Mouse (Mus musculus): ENCODE measurements around the gene Card6. TPM values are rescaled to one million over a fixed set of nuclear protein-coding genes. Genes with fewer than 3 reads are reported as not detected.

Card6 gene
- polyA plus RNA-seq, 1 experiment: 9.6 TPM

- no peaks in the 10 kb centered on the region; the same call in 1 of the 2 replicates for H3K4me1 ChIP-seq (ENCODE audit: control insufficient read depth, insufficient read depth, insufficient read length)
- TF ChIP-seq POLR2A (IDR thresholded peaks at IDR 0.05; ENCODE audit: low read depth, low read length) (no peak), CTCF (IDR thresholded peaks at IDR 0.05; ENCODE audit: extremely low read depth, insufficient read depth, insufficient read length, insufficient replicate concordance) (no peak)
- no peak overlapping the region for H3K27ac ChIP-seq (ENCODE audit: insufficient read depth, low read length)
- WGBS: 83% methylated on average over 2 of the region's 2 CpGs
- H3K27me3 ChIP-seq (ENCODE audit: control insufficient read depth, insufficient read depth, low read length): no peaks in the 10 kb centered on the region
- no peak overlapping the region for H3K4me3 ChIP-seq (ENCODE audit: extremely low read depth, insufficient read depth, insufficient read length)
- H3K36me3 ChIP-seq (ENCODE audit: control insufficient read depth, insufficient read depth, low read length): peaks cover 28% of the 10 kb centered on the region
- no peak for DNase-seq (ENCODE audit: low read depth in 1 of 2, low spot score in 2 of 2)
Measured at GRCm38 (mm10) chr15:5119192-5119591, 10.9 kb upstream of the Card6 start.

GRCm38 (mm10) chr15:5118626-5119025 is 10.3 kb upstream of the Card6 start:
- no peaks in the 10 kb centered on the region for H3K27me3 ChIP-seq (ENCODE audit: control insufficient read depth, insufficient read depth, low read length)
- H3K4me3 ChIP-seq (ENCODE audit: extremely low read depth, insufficient read depth, insufficient read length): no peak overlapping the region
- DNase-seq (ENCODE audit: low read depth in 1 of 2, low spot score in 2 of 2): no peak
- H3K27ac ChIP-seq (ENCODE audit: insufficient read depth, low read length): no peak overlapping the region
- 87% methylated on average over 9 of the region's 9 CpGs for WGBS
- H3K4me1 ChIP-seq (ENCODE audit: control insufficient read depth, insufficient read depth, insufficient read length): no peaks in the 10 kb centered on the region; the same call in 1 of the 2 replicates
- TF ChIP-seq CTCF (IDR thresholded peaks at IDR 0.05; ENCODE audit: extremely low read depth, insufficient read depth, insufficient read length, insufficient replicate concordance) (no peak), POLR2A (IDR thresholded peaks at IDR 0.05; ENCODE audit: low read depth, low read length) (no peak)
- peaks cover 27% of the 10 kb centered on the region for H3K36me3 ChIP-seq (ENCODE audit: control insufficient read depth, insufficient read depth, low read length)

DNA sequence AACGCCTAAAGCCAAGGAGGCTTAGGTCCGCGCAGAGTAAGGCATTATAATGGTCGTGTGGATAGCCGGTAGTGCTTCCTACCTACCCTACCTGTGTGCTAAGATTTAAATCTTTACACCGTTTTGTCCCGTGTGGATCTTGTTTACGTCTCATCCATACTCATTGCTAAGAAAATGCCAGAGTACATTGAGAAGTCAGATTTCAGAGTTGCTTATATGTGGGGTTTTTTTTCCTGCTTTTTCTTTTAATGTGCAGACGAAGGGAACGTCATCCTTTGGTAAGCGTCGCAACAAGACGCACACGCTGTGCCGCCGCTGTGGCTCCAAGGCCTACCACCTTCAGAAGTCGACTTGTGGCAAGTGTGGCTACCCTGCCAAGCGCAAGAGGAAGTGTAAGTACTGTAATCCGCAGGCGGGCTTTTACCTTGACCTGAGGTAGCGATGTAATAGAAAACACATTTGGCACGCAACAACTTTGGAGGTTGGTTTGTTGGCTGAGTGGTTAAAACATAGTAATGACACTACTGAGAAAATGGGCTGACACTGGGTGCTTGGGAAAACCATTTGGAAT is 8.8 kb upstream of the Card6 start:
- under 1% methylated on average over 22 of the region's 22 CpGs for WGBS
- no peak for TF ChIP-seq CTCF (IDR thresholded peaks at IDR 0.05; ENCODE audit: extremely low read depth, insufficient read depth, insufficient read length, insufficient replicate concordance)
- no peak; the same call in 1 of the 2 replicates for TF ChIP-seq POLR2A (IDR thresholded peaks at IDR 0.05; ENCODE audit: low read depth, low read length)
- H3K4me1 ChIP-seq (ENCODE audit: control insufficient read depth, insufficient read depth, insufficient read length): no peaks in the 10 kb centered on the region; the same call in 1 of the 2 replicates
- peak overlapping the region; percentile 85 for H3K4me3 ChIP-seq (ENCODE audit: extremely low read depth, insufficient read depth, insufficient read length)
- H3K27ac ChIP-seq (ENCODE audit: insufficient read depth, low read length): peak overlapping the region; percentile 82
- H3K36me3 ChIP-seq (ENCODE audit: control insufficient read depth, insufficient read depth, low read length): peaks cover 25% of the 10 kb centered on the region
- peak in 1 of 2 experiments; percentile 27 for DNase-seq (ENCODE audit: low read depth in 1 of 2, low spot score in 2 of 2)
- H3K27me3 ChIP-seq (ENCODE audit: control insufficient read depth, insufficient read depth, low read length): no peaks in the 10 kb centered on the region

DNA sequence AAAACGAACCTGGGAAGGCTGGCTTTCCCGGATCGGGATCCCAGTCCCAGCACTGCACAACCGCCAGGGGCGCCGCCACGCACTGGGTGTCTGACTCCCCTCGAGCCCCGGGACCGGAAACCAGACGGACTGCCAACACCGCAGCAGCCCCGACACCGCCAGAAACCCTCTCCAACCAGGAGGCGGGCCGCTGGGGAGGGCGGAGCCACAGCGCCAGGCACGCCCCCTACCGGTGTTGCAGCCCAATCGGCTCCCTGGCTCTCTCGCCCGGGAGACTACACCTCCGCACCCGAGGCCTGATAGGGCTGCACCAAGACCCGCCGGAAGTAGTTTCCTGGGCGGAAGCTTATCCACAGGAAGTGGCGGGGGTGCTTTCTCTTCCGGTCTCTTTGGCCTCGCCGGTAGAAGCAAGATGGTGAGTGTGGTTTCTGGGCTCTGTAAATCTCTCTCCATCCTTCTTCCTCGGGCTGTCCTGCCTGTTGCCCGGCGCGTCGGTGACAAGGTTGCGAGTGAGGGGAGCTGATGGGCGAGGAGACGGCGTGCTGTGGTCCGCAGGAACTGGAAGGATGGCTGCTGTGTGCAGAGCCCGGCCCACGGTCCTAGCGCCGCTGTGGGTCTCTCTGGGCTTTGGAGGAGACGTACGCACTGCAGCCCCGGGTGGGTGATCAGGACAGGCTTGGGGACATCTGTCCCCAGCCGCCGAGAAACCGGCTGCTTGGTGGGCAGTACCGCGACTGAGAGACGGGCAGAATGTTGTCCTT is 8.1 kb upstream of the Card6 start, which contains the start of gene Rpl37:
Gene Rpl37, plus strand, starts transcription at position 376 of the 761 bp plus-strand sequence.
- Histone ChIP-seq H3K36me3 (ENCODE audit: control insufficient read depth, insufficient read depth, low read length) (peaks cover 25% of the 10 kb centered on the region), H3K27ac (ENCODE audit: insufficient read depth, low read length) (peak within 1 kb of the TSS; percentile 88), H3K4me1 (ENCODE audit: control insufficient read depth, insufficient read depth, insufficient read length) (no peaks in the 10 kb centered on the region; the same call in 1 of the 2 replicates), H3K4me3 (ENCODE audit: extremely low read depth, insufficient read depth, insufficient read length) (peak within 1 kb of the TSS; percentile 85), H3K27me3 (ENCODE audit: control insufficient read depth, insufficient read depth, low read length) (no peaks in the 10 kb centered on the region)
- DNase-seq (ENCODE audit: low read depth in 1 of 2, low spot score in 2 of 2): peak; percentile 96 to 99
- TF ChIP-seq CTCF (IDR thresholded peaks at IDR 0.05; ENCODE audit: extremely low read depth, insufficient read depth, insufficient read length, insufficient replicate concordance): peak; percentile 46; the same call in 1 of the 2 replicates
- TF ChIP-seq POLR2A (IDR thresholded peaks at IDR 0.05; ENCODE audit: low read depth, low read length): peak; percentile 49
- under 1% methylated on average over 55 of the region's 55 CpGs for WGBS

- no peak for TF ChIP-seq POLR2A (IDR thresholded peaks at IDR 0.05; ENCODE audit: low read depth, low read length)
- no peak for TF ChIP-seq CTCF (IDR thresholded peaks at IDR 0.05; ENCODE audit: extremely low read depth, insufficient read depth, insufficient read length, insufficient replicate concordance)
- no peak overlapping the region for H3K27ac ChIP-seq (ENCODE audit: insufficient read depth, low read length)
- WGBS: 81% methylated on average over 8 of the region's 8 CpGs
Measured at GRCm38 (mm10) chr15:5115173-5115572, 6.8 kb upstream of the Card6 start.

GRCm38 (mm10) chr15:5112651-5113050 is 4.3 kb upstream of the Card6 start:
- H3K4me3 ChIP-seq (ENCODE audit: extremely low read depth, insufficient read depth, insufficient read length): no peak overlapping the region
- H3K27ac ChIP-seq (ENCODE audit: insufficient read depth, low read length): no peak overlapping the region
- no peak for DNase-seq (ENCODE audit: low read depth in 1 of 2, low spot score in 2 of 2)
- WGBS: 88% methylated on average over 3 of the region's 3 CpGs
- H3K4me1 ChIP-seq (ENCODE audit: control insufficient read depth, insufficient read depth, insufficient read length): peaks cover 3% of the 10 kb centered on the region
- H3K27me3 ChIP-seq (ENCODE audit: control insufficient read depth, insufficient read depth, low read length): no peaks in the 10 kb centered on the region
- TF ChIP-seq POLR2A (IDR thresholded peaks at IDR 0.05; ENCODE audit: low read depth, low read length) (no peak), CTCF (IDR thresholded peaks at IDR 0.05; ENCODE audit: extremely low read depth, insufficient read depth, insufficient read length, insufficient replicate concordance) (no peak)
- peaks cover 2% of the 10 kb centered on the region for H3K36me3 ChIP-seq (ENCODE audit: control insufficient read depth, insufficient read depth, low read length)

More at GRCm38 (mm10) chr15:5115173-5115572, 6.8 kb upstream of the Card6 start:
- DNase-seq (ENCODE audit: low read depth in 1 of 2, low spot score in 2 of 2): no peak
- Histone ChIP-seq H3K27me3 (ENCODE audit: control insufficient read depth, insufficient read depth, low read length) (no peaks in the 10 kb centered on the region), H3K4me1 (ENCODE audit: control insufficient read depth, insufficient read depth, insufficient read length) (no peaks in the 10 kb centered on the region; the same call in 1 of the 2 replicates), H3K36me3 (ENCODE audit: control insufficient read depth, insufficient read depth, low read length) (peaks cover 20% of the 10 kb centered on the region), H3K4me3 (ENCODE audit: extremely low read depth, insufficient read depth, insufficient read length) (no peak overlapping the region)
